Mouse (Mus musculus) ovary, adult 18-20 months (tissue): ENCODE measurements around the gene Gkap1.

ENCODE experiments used
- DNase-seq: peaks from one replicate; pipeline ENCODE4 v3.0.0; 2022; ENCODE audit warnings: low spot score, mixed read lengths

Gkap1 gene

GRCm38 (mm10) chr13:58275599-58275998, at the start of gene Gkap1:
Gene Gkap1, minus strand, starts transcription at chr13:58275699.
- no peak for DNase-seq

GRCm38 (mm10) chr13:58317768-58318167, 42.3 kb upstream of the Gkap1 start:
- DNase-seq: no peak

- no peak for DNase-seq
Observed at GRCm38 (mm10) chr13:58314991-58315390, 39.5 kb upstream of the Gkap1 start.

GRCm38 (mm10) chr13:58313758-58314157, 38.3 kb upstream of the Gkap1 start:
- no peak for DNase-seq

GRCm38 (mm10) chr13:58311351-58311750, 35.9 kb upstream of the Gkap1 start:
- DNase-seq: no peak

- no peak for DNase-seq
Observed at GRCm38 (mm10) chr13:58309499-58309898, 34.0 kb upstream of the Gkap1 start.

- no peak for DNase-seq
Observed at GRCm38 (mm10) chr13:58307453-58307852, 32.0 kb upstream of the Gkap1 start.

- no peak for DNase-seq
Observed at GRCm38 (mm10) chr13:58305230-58305629, 29.7 kb upstream of the Gkap1 start.

- DNase-seq: no peak
Observed at GRCm38 (mm10) chr13:58302421-58303145, 27.1 kb upstream of the Gkap1 start.

GRCm38 (mm10) chr13:58301961-58302360, 26.5 kb upstream of the Gkap1 start:
- DNase-seq: no peak

- DNase-seq: no peak
Observed at GRCm38 (mm10) chr13:58298756-58299155, 23.3 kb upstream of the Gkap1 start.

- no peak for DNase-seq
Observed at GRCm38 (mm10) chr13:58295582-58295981, 20.1 kb upstream of the Gkap1 start.

- DNase-seq: no peak
Observed at GRCm38 (mm10) chr13:58292811-58293210, 17.3 kb upstream of the Gkap1 start.

GRCm38 (mm10) chr13:58289308-58289707, 13.8 kb upstream of the Gkap1 start:
- DNase-seq: no peak

- DNase-seq: peak; percentile 52
Observed at GRCm38 (mm10) chr13:58287822-58288221, 12.3 kb upstream of the Gkap1 start.

GRCm38 (mm10) chr13:58283466-58283865, 8.0 kb upstream of the Gkap1 start:
- DNase-seq: no peak

- DNase-seq: no peak
Observed at GRCm38 (mm10) chr13:58281936-58282335, 6.4 kb upstream of the Gkap1 start.

GRCm38 (mm10) chr13:58280528-58280927, 5.0 kb upstream of the Gkap1 start:
- no peak for DNase-seq

GRCm38 (mm10) chr13:58276256-58276655, 757 bp upstream of the Gkap1 start:
- DNase-seq: peak; percentile 61

GRCm38 (mm10) chr13:58275076-58275475, 423 bp downstream of the Gkap1 start:
- DNase-seq: no peak

- DNase-seq: peak; percentile 83
Observed at GRCm38 (mm10) chr13:58274259-58274991, 1.1 kb downstream of the Gkap1 start.

- DNase-seq: no peak
Observed at GRCm38 (mm10) chr13:58273411-58274258, 1.9 kb downstream of the Gkap1 start.

- no peak for DNase-seq
Observed at GRCm38 (mm10) chr13:58266864-58267263, 8.6 kb downstream of the Gkap1 start.
